Mouse (Mus musculus) CD8-positive naive resting alpha-beta T cell, adult 57 days (primary cell): ENCODE data around the gene Pnpla6. TPM values are rescaled to one million over a fixed set of nuclear protein-coding genes. Genes with fewer than 3 reads are reported as not detected.

ENCODE experiments used
- total RNA-seq: library from RNA; stranded (reverse); gene quantifications from one replicate; pipeline ENCODE4 v1.2.4, GENCODE M21; 2023

The Pnpla6 gene
- total RNA-seq, result 60.0 TPM

GRCm38 (mm10) chr8:3515260-3515671 lies at the start of gene Pnpla6:
Gene Pnpla6, plus strand, starts transcription at chr8:3515384.

DNA sequence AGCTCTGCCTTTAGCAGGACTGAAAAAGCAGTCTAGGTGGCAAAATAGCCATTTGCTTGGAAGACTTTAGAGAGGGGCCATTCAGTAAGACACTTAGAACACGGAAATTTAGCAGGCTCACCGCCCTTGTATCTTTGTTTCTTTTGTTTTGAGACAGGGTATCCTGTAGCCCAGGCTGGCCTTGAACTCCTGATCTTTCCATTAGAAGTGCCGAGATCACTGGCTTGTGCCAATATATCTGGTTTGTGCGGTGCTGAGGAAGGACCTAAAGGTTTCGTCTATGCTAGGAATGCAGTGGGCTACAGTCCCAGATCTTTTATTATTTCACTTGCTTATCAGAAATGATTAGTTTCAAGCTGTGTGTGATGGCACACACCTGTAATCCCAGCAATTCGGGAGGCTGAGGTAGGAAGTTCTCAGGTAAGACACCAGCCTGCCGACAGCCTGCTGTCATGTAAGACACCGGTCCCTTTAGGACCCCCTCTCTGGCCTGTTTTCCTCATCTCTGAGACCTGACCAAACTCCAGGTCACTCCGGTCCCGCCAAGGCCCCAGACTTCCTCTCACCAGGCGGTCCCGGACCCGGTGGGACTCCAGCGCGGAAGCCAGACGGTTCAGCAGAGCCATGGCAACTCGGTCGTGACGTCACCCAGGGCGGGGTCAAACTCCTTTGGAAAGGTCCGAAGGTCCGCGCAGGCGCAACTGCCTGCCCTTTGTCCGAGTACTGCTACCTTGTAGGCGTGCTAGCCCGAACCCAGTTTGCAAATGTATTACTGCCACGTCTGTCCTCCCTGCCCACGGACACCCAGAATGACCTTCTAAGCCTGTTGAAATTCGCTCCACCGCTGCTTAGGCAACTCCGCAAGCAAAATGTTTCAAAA lies 47.9 kb upstream of the Pnpla6 start, which contains the start of gene Pex11g:
Gene Pex11g (minus strand): TSS at position 675 of the 880 bp plus-strand sequence.

GRCm38 (mm10) chr8:3470562-3470961 lies 44.6 kb upstream of the Pnpla6 start, which contains the start of gene Tex45:
Gene Tex45, plus strand, starts transcription at chr8:3470862.

DNA sequence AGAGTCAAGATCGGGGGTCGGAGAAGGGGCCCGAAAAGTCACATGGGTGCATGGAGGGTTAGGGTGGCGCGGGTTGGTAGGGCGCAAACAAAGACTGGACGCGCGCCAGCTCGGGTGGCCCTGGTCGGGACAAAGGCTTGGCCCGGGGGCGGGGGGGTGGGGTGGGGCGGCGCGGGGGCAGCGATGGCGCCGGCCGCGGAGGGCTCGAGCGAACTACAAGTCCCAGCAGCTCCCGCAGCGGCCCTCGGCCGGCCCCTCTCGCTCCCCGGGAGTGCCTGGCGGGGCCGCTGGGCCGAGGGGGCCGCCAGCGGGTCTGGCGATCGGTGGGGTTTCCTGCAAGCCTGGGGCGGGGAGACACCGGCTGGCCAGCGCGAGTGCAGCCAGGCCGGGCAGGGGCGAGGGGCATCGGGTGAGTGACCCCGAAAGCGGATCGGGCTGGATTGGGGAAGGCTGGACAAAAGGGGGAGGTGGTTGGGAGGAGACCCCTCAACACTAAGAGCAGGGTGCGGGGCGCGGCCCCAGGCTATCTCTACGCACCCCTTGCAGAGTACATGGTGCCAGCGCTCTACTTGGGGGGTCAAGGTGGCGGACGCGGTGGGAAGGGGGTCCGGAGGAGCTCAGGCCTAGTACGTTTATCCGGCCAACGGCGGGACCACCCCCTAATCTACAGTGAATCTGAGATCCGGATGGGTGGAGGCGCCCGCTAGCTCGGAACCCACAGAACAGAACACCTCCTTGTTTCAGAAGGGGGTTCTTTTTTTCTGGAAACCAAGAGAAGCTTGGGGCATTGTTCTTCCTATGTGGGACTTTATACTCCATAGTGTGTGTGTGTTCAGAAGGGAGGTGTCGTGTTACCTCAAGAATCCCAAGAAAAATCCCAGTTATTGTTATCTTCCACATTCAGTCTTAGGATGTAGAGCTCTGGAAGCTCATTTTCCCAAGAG lies 22.0 kb upstream of the Pnpla6 start, which contains the start of gene Zfp358:
Gene Zfp358 (plus strand): TSS at position 238 of the 944 bp plus-strand sequence.

DNA sequence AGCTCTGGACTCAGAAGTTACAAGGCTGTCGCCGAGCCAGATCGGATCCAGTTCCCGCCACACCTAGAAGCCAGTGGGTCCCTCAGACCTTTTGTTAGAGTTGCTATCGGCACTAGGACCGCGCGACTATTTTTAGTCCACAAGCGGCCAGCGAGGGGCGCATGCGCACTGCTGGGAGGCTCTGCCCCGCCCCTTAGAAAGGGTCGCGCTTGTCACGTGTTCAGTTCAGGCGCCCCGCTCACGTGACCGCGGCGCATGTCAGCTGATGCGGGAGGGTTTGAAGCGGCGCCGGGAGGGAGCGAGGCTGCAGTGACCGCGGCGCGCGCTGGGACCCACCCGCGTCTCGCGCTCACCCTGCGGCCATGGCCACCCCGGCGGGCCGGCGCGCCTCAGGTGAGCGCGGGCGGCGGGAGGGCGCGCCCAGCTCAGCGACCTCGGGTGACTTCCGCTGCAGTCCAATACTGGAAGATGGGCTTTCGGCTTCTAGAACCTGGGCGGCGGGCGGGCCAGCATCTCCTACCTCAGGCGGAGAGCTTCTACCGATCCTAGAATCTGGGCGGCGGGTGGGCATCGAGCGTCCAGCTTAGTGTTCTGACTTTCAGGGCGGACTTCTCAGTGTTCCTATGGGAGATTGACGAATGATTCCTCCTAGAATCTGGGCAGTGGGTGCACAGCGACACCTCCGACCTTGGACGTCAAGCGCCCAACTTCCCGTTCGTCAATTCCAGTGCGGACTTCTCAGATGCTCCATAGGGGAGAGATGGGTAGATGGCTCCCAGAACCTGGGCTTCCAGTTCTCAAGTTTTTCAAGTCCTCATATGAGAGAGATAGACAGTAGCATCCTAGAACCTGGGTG lies 14.7 kb upstream of the Pnpla6 start, which contains the start of gene Mcoln1:
Gene Mcoln1 (plus strand): TSS at position 223 of the 856 bp plus-strand sequence.

DNA sequence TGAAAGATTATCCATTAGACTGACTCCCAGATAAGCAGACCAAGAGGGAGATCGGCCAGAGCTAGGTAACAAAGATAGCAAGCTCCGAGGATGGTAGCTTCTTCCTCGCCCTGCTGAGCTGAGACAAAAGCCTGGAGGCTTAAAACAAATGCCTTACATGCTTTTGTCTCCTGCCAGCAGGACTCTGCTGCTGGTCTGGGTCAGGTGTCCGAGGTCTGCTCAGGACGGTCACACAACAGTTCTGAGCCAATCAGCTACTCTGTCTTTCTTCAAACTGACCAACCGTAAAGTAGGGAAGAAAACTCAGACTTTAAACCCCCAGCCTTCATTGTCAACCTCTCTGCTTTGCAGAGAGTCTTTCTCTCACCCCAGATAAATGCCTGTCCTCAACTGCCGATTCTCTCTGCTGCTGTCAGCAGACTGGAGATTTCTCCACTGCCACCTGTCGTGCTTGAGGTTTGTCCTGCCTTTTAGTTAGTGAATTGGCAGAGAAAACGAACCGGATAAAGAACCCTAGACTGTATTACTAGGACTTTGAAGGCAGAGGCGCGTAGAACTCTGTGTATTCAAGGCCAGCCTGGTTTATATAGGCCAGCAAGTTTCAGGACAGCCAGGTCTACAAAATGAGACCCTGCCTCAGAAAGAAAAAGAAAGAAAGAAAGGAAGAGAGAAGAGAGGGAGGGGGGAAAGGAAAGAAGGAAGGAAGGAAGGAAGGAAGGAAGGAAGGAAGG lies 52.6 kb downstream of the Pnpla6 start, which contains the start of gene C330021F23Rik:
Gene C330021F23Rik (plus strand): TSS at position 350 of the 731 bp plus-strand sequence.

GRCm38 (mm10) chr8:3586993-3587390 lies 71.8 kb downstream of the Pnpla6 start, which contains the start of gene Camsap3:
Gene Camsap3, plus strand, starts transcription at chr8:3587293.

Other genes with a start within 250 kb of the Pnpla6 start
- 38.4 TPM for gene Insr, start 235.8 kb upstream of the Pnpla6 start, total RNA-seq
- 267 TPM for gene A430078G23Rik, start 162.0 kb upstream of the Pnpla6 start, total RNA-seq
- 271 TPM for gene Arhgef18, start 122.4 kb upstream of the Pnpla6 start, total RNA-seq
- gene Pex11g, start 47.7 kb upstream of the Pnpla6 start, total RNA-seq, result 0.70 TPM
- gene Tex45, start 44.5 kb upstream of the Pnpla6 start, total RNA-seq, result 5.0 TPM
- 12.0 TPM for gene Zfp358, start 22.2 kb upstream of the Pnpla6 start, total RNA-seq
- 76.4 TPM for gene Mcoln1, start 14.9 kb upstream of the Pnpla6 start, total RNA-seq
- not detected for gene C330021F23Rik, start 52.6 kb downstream of the Pnpla6 start, total RNA-seq
- gene Camsap3, start 71.9 kb downstream of the Pnpla6 start, total RNA-seq, result 0.15 TPM
- gene Xab2, start 105.9 kb downstream of the Pnpla6 start, total RNA-seq, result 97.6 TPM
- 45.9 TPM for gene Pet100, start 106.2 kb downstream of the Pnpla6 start, total RNA-seq
- not detected for gene Pcp2, start 110.2 kb downstream of the Pnpla6 start, total RNA-seq
- gene Stxbp2, start 115.6 kb downstream of the Pnpla6 start, total RNA-seq, result 222 TPM
- not detected for gene Retn, start 140.4 kb downstream of the Pnpla6 start, total RNA-seq
- gene Mcemp1, start 150.4 kb downstream of the Pnpla6 start, total RNA-seq, result 0.58 TPM
- not detected for gene Fcor, start 157.0 kb downstream of the Pnpla6 start, total RNA-seq
- 12.8 TPM for gene Trappc5, start 160.9 kb downstream of the Pnpla6 start, total RNA-seq
- gene Fcer2a, start 178.8 kb downstream of the Pnpla6 start, total RNA-seq, result 39.9 TPM
- gene Clec4g, start 205.3 kb downstream of the Pnpla6 start, total RNA-seq, result not detected
- gene Cd209a, start 233.6 kb downstream of the Pnpla6 start, total RNA-seq, result 4.2 TPM